Mouse (Mus musculus) forebrain, embryonic 16.5 days (tissue): ENCODE data around the gene Agbl2. TPM values are rescaled to one million over a fixed set of nuclear protein-coding genes. Genes with fewer than 3 reads are reported as not detected.

Experiments
- ATAC-seq: fragments of 200-750 bp; cut with Nextera tagmentation; 2 replicates; pipeline ENCODE4 v1.8.0; 2017; ENCODE audit warnings: mild to moderate bottlenecking, moderate library complexity
- H3K27ac ChIP-seq: fragments of 300-500 bp; sonication (generic); 2 replicates; pipeline ENCODE4 v1.5.1; 2014; ENCODE audit warnings: low read length, control low read depth
- H3K27me3 ChIP-seq: fragments of 300-500 bp; sonication (generic); replicated peaks from 2 replicates; pipeline ENCODE4 v1.6.1; 2014; ENCODE audit warnings: low read length; ENCODE audit not compliant: control insufficient read depth, insufficient read depth
- H3K36me3 ChIP-seq: fragments of 300-500 bp; sonication (generic); 2 replicates; pipeline ENCODE4 v1.6.1; 2014; ENCODE audit not compliant: control insufficient read depth, insufficient read depth
- H3K4me1 ChIP-seq: fragments of 300-500 bp; sonication (generic); replicated peaks from 2 replicates; pipeline ENCODE4 v1.6.1; 2014; ENCODE audit warnings: low read length; ENCODE audit not compliant: control insufficient read depth, insufficient read depth
- H3K4me2 ChIP-seq: fragments of 300-500 bp; sonication (generic); 2 replicates; pipeline ENCODE4 v1.6.1; 2014; ENCODE audit warnings: mild to moderate bottlenecking, low read length, control low read depth
- H3K4me3 ChIP-seq: fragments of 300-500 bp; sonication (generic); replicated peaks from 2 replicates; pipeline ENCODE4 v1.5.1; 2014; ENCODE audit warnings: mild to moderate bottlenecking, low read length, control low read depth
- H3K9ac ChIP-seq: fragments of 300-500 bp; sonication (generic); replicated peaks from 2 replicates; pipeline ENCODE4 v1.6.1; 2014; ENCODE audit warnings: low read depth, low read length, control low read depth
- H3K9me3 ChIP-seq: fragments of 300-500 bp; sonication (generic); 2 replicates; pipeline ENCODE4 v1.6.1; 2016; ENCODE audit warnings: low read length; ENCODE audit not compliant: control insufficient read depth
- WGBS: fragments of 180-500 bp; shearing (Covaris S2); extraction: QIAGEN DNeasy Blood & Tissue Kit; methylation state at CpG from one replicate; pipeline ENCODE4 v1.1.7; 2014; 5-methylcytosine and 5-hydroxymethylcytosine counted together
- polyA plus RNA-seq: library from polyadenylated mRNA; unstranded; fragments of >200 nt; fragmentation: Nextera tagmentation; extraction: Ambion mirVana; gene quantifications from 2 replicates; pipeline ENCODE4 v1.2.1, GENCODE M21; 2015

Agbl2 gene
- polyA plus RNA-seq, 1 experiment from 2014 or later = 0.42 TPM

GRCm38 (mm10) chr2:90825515-90826172 is 43.1 kb downstream of the Agbl2 start:
- no peak overlapping the region for H3K4me3 ChIP-seq
- H3K9ac ChIP-seq = no peak overlapping the region
- no peak overlapping the region for H3K4me2 ChIP-seq
- ATAC-seq = no peak
- no peak overlapping the region for H3K27ac ChIP-seq
- peaks cover 5% of the 10 kb centered on the region; the same call in 1 of the 2 replicates for H3K4me1 ChIP-seq
- no peaks in the 10 kb centered on the region for H3K27me3 ChIP-seq
- no peaks in the 10 kb centered on the region for H3K36me3 ChIP-seq
- no peaks in the 10 kb centered on the region for H3K9me3 ChIP-seq
- WGBS = 81% methylated on average over 11 of the region's 11 CpGs

- Histone ChIP-seq H3K4me1 (peaks cover 5% of the 10 kb centered on the region; the same call in 1 of the 2 replicates), H3K9ac (no peak overlapping the region), H3K4me2 (no peak overlapping the region), H3K9me3 (no peaks in the 10 kb centered on the region), H3K27me3 (no peaks in the 10 kb centered on the region), H3K36me3 (no peaks in the 10 kb centered on the region), H3K4me3 (no peak overlapping the region), H3K27ac (no peak overlapping the region)
- no peak for ATAC-seq
- 55% methylated on average over 7 of the region's 7 CpGs for WGBS
Observed at GRCm38 (mm10) chr2:90828739-90829138, 46.2 kb downstream of the Agbl2 start.

- Histone ChIP-seq H3K27me3 (no peaks in the 10 kb centered on the region), H3K9ac (no peak overlapping the region), H3K9me3 (no peaks in the 10 kb centered on the region), H3K27ac (no peak overlapping the region), H3K36me3 (no peaks in the 10 kb centered on the region), H3K4me3 (no peak overlapping the region), H3K4me1 (peaks cover 3% of the 10 kb centered on the region; the same call in 1 of the 2 replicates), H3K4me2 (no peak overlapping the region)
- WGBS = 80% methylated on average over 5 of the region's 5 CpGs
- ATAC-seq = no peak
Observed at GRCm38 (mm10) chr2:90833502-90833901, 51.0 kb downstream of the Agbl2 start.

GRCm38 (mm10) chr2:90838621-90839020 is 56.1 kb downstream of the Agbl2 start:
- no peak overlapping the region for H3K4me3 ChIP-seq
- H3K9me3 ChIP-seq = no peaks in the 10 kb centered on the region
- no peaks in the 10 kb centered on the region for H3K36me3 ChIP-seq
- no peaks in the 10 kb centered on the region for H3K4me1 ChIP-seq
- no peak overlapping the region for H3K9ac ChIP-seq
- H3K27me3 ChIP-seq = no peaks in the 10 kb centered on the region
- ATAC-seq = no peak
- H3K27ac ChIP-seq = no peak overlapping the region
- no peak overlapping the region for H3K4me2 ChIP-seq
- WGBS = 89% methylated on average over 2 of the region's 2 CpGs

GRCm38 (mm10) chr2:90843666-90844065 is 61.1 kb downstream of the Agbl2 start:
- Histone ChIP-seq H3K4me3 (no peak overlapping the region), H3K9me3 (no peaks in the 10 kb centered on the region), H3K4me2 (no peak overlapping the region), H3K9ac (no peak overlapping the region), H3K27me3 (no peaks in the 10 kb centered on the region), H3K27ac (no peak overlapping the region), H3K36me3 (no peaks in the 10 kb centered on the region), H3K4me1 (peaks cover 11% of the 10 kb centered on the region)
- ATAC-seq = no peak
- 58% methylated on average over 1 of the region's 1 CpGs for WGBS

GRCm38 (mm10) chr2:90844262-90844661 is 61.7 kb downstream of the Agbl2 start:
- H3K27ac ChIP-seq = no peak overlapping the region
- no peaks in the 10 kb centered on the region for H3K36me3 ChIP-seq
- ATAC-seq = no peak
- H3K4me2 ChIP-seq = no peak overlapping the region
- no peaks in the 10 kb centered on the region for H3K27me3 ChIP-seq
- H3K9me3 ChIP-seq = no peaks in the 10 kb centered on the region
- H3K4me3 ChIP-seq = no peak overlapping the region
- peaks cover 14% of the 10 kb centered on the region for H3K4me1 ChIP-seq
- no peak overlapping the region for H3K9ac ChIP-seq
- 74% methylated on average over 5 of the region's 5 CpGs for WGBS

GRCm38 (mm10) chr2:90845234-90845633 is 62.7 kb downstream of the Agbl2 start:
- H3K4me3 ChIP-seq = no peak overlapping the region
- no peaks in the 10 kb centered on the region for H3K9me3 ChIP-seq
- 0 out of 2 replicates have a peak, but pooled peaks cover 1% of the 10 kb centered on the region for H3K36me3 ChIP-seq
- no peak for ATAC-seq
- peaks cover 17% of the 10 kb centered on the region for H3K4me1 ChIP-seq
- H3K27ac ChIP-seq = no peak overlapping the region
- H3K9ac ChIP-seq = no peak overlapping the region
- no peaks in the 10 kb centered on the region for H3K27me3 ChIP-seq
- H3K4me2 ChIP-seq = no peak overlapping the region
- WGBS = 87% methylated on average over 5 of the region's 5 CpGs

GRCm38 (mm10) chr2:90846171-90846570 is 63.6 kb downstream of the Agbl2 start:
- peak; percentile 2; the same call in 1 of the 2 replicates for ATAC-seq
- no peaks in the 10 kb centered on the region for H3K27me3 ChIP-seq
- WGBS = 47% methylated on average over 6 of the region's 6 CpGs

GRCm38 (mm10) chr2:90846597-90846954 is 64.0 kb downstream of the Agbl2 start:
- peak; percentile 45 for ATAC-seq
- H3K27me3 ChIP-seq = no peaks in the 10 kb centered on the region
- H3K4me3 ChIP-seq = peak overlapping the region; percentile 77
- whole genome bisulfite sequencing = 4% methylated on average over 8 of the region's 8 CpGs
- peak overlapping the region; percentile 80 for H3K4me2 ChIP-seq
- H3K4me1 ChIP-seq = peaks cover 17% of the 10 kb centered on the region
- peaks cover 7% of the 10 kb centered on the region; the same call in 1 of the 2 replicates for H3K36me3 ChIP-seq
- peak overlapping the region; percentile 75 for H3K9ac ChIP-seq
- H3K27ac ChIP-seq = peak overlapping the region; percentile 73
- no peaks in the 10 kb centered on the region for H3K9me3 ChIP-seq

More at GRCm38 (mm10) chr2:90846171-90846570, 63.6 kb downstream of the Agbl2 start:
- Histone ChIP-seq H3K4me3 (peak overlapping the region; percentile 77), H3K4me2 (peak overlapping the region; percentile 80), H3K4me1 (peaks cover 17% of the 10 kb centered on the region), H3K9ac (peak overlapping the region; percentile 75), H3K27ac (no peak overlapping the region; the same call in 1 of the 2 replicates), H3K36me3 (peaks cover 7% of the 10 kb centered on the region; the same call in 1 of the 2 replicates), H3K9me3 (no peaks in the 10 kb centered on the region)
